Mouse (Mus musculus) ovary, postnatal 36 days (tissue): ENCODE measurements around the gene Ifit3.
"Not testable (repeated sequence)": the region's sequence is repeated elsewhere in the genome, so short reads cannot be mapped to it uniquely, and the experiment has no call there.

ENCODE experiments used
- DNase-seq: peaks from one replicate; pipeline ENCODE4 v3.0.0; 2022; ENCODE audit warnings: low spot score, mixed read lengths

Ifit3 gene

GRCm38 (mm10) chr19:34583126-34583766 is at the start of gene Ifit3:
Gene Ifit3, plus strand, starts transcription at chr19:34583531.
- not testable (repeated sequence) for DNase-seq

- DNase-seq = no peak
These were observed 43.9 kb upstream of the Ifit3 start for GRCm38 (mm10) chr19:34539422-34539821.

DNA sequence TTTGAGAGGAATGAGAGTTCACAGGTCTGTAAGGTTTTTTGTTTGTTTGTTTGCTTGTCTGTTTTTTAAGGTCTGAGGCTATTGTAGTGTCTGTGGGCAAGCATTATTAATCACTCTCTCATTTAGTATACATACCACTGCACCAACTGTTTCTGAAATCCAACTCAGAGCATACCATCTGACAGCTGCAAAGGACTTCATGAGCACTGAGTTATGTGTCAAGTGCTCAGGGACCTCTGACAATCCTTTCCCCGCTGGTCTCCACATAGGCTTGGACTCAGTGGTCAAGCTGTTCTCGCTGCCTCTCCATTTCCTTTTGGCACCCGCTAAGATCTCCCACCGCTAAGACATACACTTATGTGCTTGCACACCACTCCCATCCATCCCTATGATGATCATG is 37.1 kb upstream of the Ifit3 start:
- DNase-seq = no peak

DNA sequence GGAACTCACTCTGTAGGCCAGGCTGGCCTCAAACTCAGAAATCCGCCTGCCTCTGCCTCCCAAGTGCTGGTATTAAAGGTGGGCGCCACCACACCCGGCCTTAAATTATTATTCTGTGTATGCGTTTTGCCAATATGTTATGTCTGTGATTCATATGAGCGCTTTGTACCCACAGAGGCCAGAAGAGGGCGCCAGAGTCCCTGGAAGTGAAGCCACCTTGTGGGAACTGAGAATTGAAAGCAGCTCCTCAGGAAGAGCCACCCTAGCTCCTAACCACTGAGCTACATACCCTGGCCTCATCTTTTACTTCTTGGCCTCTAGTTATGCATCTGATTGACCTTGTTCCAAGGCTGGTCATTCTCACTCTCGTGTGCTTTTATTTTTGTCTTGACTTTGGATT is 35.4 kb upstream of the Ifit3 start:
- DNase-seq = peak; percentile 73

DNA sequence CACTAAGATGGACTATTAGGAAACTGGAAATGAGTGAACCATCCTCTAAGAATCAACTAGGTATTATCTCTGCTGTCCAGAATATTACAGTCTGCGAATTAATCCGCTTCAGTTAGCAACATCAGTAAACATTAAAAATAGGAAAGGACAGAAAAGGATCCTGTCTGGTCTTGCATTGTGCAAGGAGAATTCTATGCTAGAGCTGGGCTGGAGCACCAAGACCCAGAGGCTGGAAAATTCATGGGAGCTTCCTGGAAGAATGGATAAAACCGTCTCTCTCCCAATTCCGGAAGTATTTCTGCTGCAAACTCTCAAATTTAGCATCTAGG is 33.2 kb upstream of the Ifit3 start:
- no peak for DNase-seq

DNA sequence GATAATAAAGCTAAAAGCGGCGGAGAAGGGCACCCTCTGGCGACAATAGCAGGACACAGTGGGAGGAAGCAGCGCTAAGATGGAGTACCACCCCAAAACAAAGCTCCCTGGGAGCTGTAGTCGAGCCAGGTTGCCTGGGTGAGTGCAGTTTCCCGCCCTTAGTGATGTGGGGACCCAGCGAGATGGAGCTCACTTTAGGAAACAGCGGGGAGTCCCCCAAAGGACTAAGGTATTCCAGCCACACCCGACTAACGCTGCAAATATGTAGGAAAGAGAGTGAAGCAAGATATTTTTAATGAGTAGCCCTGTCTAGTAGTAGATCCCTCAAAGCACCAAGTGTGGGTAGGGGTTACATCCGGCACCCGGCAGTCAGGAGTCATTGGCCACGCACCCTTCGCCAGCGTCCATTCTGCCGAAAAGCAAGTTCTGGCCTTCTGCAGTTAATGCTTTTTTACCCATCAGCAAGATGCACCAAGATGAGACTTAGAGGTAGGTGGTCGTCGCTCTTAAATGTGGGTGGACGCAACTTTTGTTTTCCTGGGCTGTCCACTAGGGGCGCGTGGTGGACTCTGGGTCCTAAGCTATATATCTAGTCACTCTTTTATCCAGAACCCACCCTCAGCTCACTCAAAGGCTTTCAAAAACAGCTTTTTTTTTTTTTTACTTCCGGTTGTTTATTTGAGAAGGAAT is 32.7 kb upstream of the Ifit3 start, which contains the start of gene Ifit2:
Gene Ifit2 (plus strand): TSS at position 161 of the 690 bp plus-strand sequence.
- DNase-seq = peak; percentile 61

DNA sequence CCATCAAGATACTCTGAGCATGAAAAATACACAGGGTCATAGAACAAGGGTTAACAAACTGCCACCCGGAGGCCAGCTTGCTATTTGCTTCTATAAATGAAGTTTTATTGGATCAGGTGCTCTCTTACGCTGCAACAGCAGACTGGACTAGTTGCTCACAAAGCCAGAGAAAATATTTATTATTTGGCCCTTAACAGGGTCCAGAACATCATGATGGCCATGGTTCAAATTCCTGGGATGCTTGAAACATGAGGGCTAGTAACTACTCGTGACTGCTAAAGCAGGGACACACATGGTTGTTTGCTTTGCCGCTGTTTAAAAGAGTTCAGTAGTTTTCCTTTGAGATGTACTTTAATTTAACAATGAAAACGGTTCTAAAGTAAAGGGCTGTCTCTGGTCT is 31.4 kb upstream of the Ifit3 start:
- DNase-seq = no peak

DNA sequence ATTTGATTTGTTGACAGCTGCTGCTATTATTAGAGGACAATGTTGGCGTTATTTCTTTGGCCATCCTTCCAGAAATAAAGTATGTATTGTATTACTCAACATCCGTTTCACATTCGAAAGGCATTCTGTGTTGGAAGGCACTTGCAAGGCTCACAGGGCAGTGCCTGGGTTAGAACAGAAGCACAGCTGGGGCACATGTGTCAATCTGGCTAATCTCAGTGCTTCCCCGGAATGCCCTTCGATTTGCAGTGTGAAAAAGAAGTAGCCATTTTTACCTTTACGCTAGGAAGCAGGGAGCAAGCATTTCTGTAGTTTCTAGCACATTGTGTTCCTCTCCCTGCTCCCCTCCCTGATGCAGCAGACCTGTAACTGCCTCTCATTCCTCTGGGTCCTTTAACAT is 30.3 kb upstream of the Ifit3 start:
- DNase-seq = no peak

DNA sequence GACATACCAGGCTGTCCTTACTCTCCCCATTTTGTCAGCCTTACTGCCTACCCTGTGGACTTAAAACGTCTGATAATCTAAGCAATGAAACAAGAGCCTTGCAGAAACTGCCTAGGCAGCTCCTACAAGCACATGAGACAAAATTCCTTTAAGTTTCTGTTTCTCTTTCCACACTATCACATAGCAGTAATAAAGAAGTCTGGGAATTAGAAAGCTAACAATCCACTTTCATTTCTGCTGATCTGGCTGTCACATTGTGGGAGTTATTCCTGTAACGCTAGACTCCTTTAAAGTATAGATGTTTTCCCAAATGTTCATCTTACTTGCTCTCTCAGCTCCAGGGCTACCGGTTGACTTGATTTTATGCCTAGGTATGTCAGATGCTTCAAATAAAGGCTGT is 29.8 kb upstream of the Ifit3 start:
- DNase-seq = no peak

GRCm38 (mm10) chr19:34554061-34554460 is 29.3 kb upstream of the Ifit3 start:
- DNase-seq = no peak

- no peak for DNase-seq
These were observed 26.7 kb upstream of the Ifit3 start for GRCm38 (mm10) chr19:34556621-34557020.

DNA sequence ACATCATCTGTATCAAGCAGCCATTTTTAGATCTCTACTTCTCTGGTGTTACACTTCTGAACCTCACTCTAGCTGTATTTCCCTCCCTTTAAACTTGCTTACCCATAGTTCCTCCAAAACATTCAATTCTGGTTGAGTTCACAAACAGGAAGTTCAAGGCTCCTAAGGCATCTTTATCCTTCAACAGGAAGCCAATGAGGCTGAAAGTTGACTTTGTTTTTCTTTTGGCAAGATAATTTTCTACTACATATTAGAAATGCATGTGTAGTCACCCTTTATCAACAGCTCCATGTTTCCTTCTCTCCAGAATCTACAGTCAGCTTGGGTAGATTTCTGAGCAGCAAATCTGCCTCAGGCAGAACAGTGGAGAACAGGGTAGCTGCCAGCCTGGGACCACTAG is 20.8 kb upstream of the Ifit3 start:
- no peak for DNase-seq

DNA sequence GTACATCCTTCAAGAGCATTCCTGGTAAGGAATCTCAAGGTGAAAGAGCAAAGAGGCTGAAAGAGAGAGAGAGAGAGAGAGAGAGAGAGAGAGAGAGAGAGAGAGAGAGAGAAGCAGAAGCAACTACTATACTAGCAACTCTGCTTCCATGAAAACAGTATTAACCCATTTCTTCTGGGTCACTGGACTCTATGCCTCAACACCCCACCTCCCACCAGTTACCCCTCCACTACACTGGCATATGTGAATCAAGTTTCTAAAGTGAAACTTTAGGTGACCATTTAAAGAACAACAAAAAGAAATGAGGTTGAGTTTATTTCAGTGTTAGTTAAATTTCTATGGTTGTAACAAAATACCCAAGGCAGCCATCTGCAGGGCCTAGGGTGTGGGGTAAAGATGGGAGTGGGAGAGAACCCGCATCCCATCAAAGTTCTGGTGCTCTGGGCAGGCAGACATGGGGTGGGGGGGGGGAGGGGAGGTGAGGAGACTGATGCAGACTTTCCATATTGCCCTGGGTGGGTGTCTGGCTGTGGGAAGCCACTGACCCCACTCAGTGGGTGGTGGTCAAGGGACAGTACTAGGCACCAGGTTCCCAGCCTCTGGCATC is 17.1 kb upstream of the Ifit3 start:
- DNase-seq = no peak

- no peak for DNase-seq
These were observed 14.1 kb upstream of the Ifit3 start for GRCm38 (mm10) chr19:34568988-34569895.

- DNase-seq = no peak
These were observed 13.3 kb upstream of the Ifit3 start for GRCm38 (mm10) chr19:34569896-34570476.

DNA sequence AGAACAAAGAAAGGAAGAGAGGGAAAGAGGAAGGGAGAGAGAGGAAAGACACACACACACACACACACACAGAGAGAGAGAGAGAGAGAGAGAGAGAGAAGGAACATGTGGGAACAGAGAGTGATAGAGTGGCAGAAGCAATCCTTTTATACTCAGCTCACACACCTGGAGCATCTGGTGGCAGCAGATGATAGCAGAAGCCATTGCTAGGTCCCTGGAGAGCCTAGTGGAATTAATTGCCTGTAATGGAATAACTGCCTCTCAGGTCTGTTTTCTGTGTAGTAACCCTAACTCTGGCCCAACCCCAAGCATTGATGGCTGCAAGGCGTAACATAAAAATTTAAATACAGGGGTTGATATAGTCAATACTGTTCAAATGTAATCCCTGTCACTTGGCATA is 12.3 kb upstream of the Ifit3 start:
- no peak for DNase-seq

DNA sequence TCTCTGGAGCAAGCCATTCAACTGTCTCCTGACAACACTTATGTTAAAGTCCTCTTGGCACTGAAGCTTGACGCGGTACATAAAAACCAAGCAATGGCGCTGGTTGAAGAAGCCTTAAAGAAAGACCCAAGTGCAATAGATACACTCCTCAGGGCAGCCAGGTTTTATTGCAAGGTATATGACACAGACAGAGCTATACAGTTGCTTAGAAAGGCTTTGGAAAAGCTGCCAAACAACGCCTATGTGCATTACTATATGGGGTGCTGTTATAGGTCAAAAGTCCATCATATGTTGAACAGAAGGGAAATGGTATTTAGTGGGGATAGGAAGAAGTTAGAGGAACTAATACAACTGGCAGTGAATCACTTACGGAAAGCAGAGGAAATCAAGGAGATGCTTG is 9.7 kb upstream of the Ifit3 start:
- no peak for DNase-seq

DNA sequence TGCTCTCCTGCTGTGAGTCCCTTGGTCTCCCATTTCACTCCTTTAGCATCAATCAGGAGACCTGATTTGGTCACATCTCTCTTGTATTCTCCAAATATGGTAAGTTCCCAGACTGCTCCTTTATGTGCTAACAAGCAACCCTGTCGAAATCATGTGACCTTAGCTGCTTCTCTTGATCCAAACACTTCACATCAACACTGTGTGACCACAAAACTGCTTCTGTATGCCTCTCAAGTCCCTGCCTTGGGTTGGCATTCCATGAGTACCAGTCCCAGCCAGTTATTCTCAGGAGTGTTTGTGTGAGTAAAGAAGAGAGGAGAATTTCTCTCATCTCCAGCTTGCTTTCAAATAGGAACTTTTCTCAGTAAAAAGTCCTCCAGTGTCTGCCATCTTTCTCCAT is 6.2 kb upstream of the Ifit3 start:
- no peak for DNase-seq

DNA sequence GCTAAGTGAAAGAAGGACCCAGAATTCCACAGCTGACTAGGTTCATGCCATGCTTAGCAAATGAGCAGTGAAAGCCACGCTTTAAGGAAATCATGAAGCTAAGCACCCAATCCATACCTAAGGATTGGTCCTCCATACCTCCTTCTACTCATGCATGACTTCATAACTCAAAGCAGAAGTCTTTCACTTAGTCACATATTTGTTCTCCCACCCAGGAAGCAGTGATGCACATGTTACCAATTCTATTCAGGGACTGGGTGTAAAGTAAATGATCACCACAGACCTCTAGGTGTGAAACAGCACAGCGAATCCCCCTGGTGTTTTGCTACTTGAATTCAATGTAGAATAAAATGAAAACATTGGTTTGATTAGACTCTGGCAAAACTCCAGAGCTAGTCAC is 635 bp upstream of the Ifit3 start:
- DNase-seq = not testable (repeated sequence)

- not testable (repeated sequence) for DNase-seq
These were observed 2.6 kb downstream of the Ifit3 start for GRCm38 (mm10) chr19:34585740-34586458.

- not testable (repeated sequence) for DNase-seq
These were observed 4.8 kb downstream of the Ifit3 start for GRCm38 (mm10) chr19:34587898-34588692.
